Mouse (Mus musculus) cerebellum, adult 9-11 months (tissue): ENCODE measurements around the gene Qrfpr.

Source experiments
- DNase-seq: peaks from one replicate; pipeline ENCODE4 v3.0.0; 2022

The Qrfpr gene

GRCm38 (mm10) chr3:36221743-36222682, at the start of gene Qrfpr:
Gene Qrfpr (minus strand): TSS chr3:36222313.
- DNase-seq: no peak

GRCm38 (mm10) chr3:36263873-36264272, 41.8 kb upstream of the Qrfpr start:
- no peak for DNase-seq

GRCm38 (mm10) chr3:36263265-36263664, 41.2 kb upstream of the Qrfpr start:
- no peak for DNase-seq

- no peak for DNase-seq
These were observed 28.5 kb upstream of the Qrfpr start for GRCm38 (mm10) chr3:36250585-36250984.

- DNase-seq: no peak
These were observed 26.3 kb upstream of the Qrfpr start for GRCm38 (mm10) chr3:36248446-36248845.

- DNase-seq: no peak
These were observed 7.8 kb upstream of the Qrfpr start for GRCm38 (mm10) chr3:36229941-36230340.

GRCm38 (mm10) chr3:36227246-36227645, 5.1 kb upstream of the Qrfpr start:
- no peak for DNase-seq

- DNase-seq: no peak
These were observed 1.2 kb upstream of the Qrfpr start for GRCm38 (mm10) chr3:36223361-36223760.

GRCm38 (mm10) chr3:36212758-36213157, 9.4 kb downstream of the Qrfpr start:
- no peak for DNase-seq

GRCm38 (mm10) chr3:36210939-36211338, 11.2 kb downstream of the Qrfpr start:
- DNase-seq: no peak

- DNase-seq: peak; percentile 6
These were observed 12.1 kb downstream of the Qrfpr start for GRCm38 (mm10) chr3:36209776-36210555.

- no peak for DNase-seq
These were observed 14.4 kb downstream of the Qrfpr start for GRCm38 (mm10) chr3:36207520-36208264.

- DNase-seq: no peak
These were observed 19.2 kb downstream of the Qrfpr start for GRCm38 (mm10) chr3:36202932-36203331.

- DNase-seq: no peak
These were observed 21.0 kb downstream of the Qrfpr start for GRCm38 (mm10) chr3:36201098-36201497.

- no peak for DNase-seq
These were observed 32.9 kb downstream of the Qrfpr start for GRCm38 (mm10) chr3:36189243-36189642.

- no peak for DNase-seq
These were observed 35.6 kb downstream of the Qrfpr start for GRCm38 (mm10) chr3:36186510-36186909.

GRCm38 (mm10) chr3:36181519-36181918, 40.6 kb downstream of the Qrfpr start:
- DNase-seq: no peak

GRCm38 (mm10) chr3:36173761-36174160, 48.4 kb downstream of the Qrfpr start:
- DNase-seq: no peak

GRCm38 (mm10) chr3:36171348-36171747, 50.8 kb downstream of the Qrfpr start:
- DNase-seq: no peak

GRCm38 (mm10) chr3:36170670-36171210, 51.4 kb downstream of the Qrfpr start:
- no peak for DNase-seq

GRCm38 (mm10) chr3:36155268-36155667, 66.8 kb downstream of the Qrfpr start:
- DNase-seq: no peak

GRCm38 (mm10) chr3:36150934-36151686, 71.0 kb downstream of the Qrfpr start, which contains the start of gene D3Ertd254e:
Gene D3Ertd254e (plus strand): TSS chr3:36151017.
- peak; percentile 92 for DNase-seq
